Mouse (Mus musculus) neural tube, embryonic 13.5 days (tissue): Measurements from ENCODE around the gene Helq. TPM values are rescaled to one million over a fixed set of nuclear protein-coding genes. Genes with fewer than 3 reads are reported as not detected.

Experiments
- ATAC-seq: fragments of 200-750 bp; cut with Nextera tagmentation; 2 replicates; pipeline ENCODE4 v1.8.0; 2017; ENCODE audit warnings: low read depth, mild to moderate bottlenecking, moderate TSS enrichment, moderate library complexity
- H3K27ac ChIP-seq: fragments of 300-500 bp; sonication (generic); replicated peaks from 2 replicates; pipeline ENCODE4 v1.5.1; 2015; ENCODE audit warnings: moderate library complexity, mild to moderate bottlenecking, inconsistent platforms
- H3K27me3 ChIP-seq: fragments of 300-500 bp; sonication (generic); 2 replicates; pipeline ENCODE4 v1.6.1; 2015; ENCODE audit warnings: mild to moderate bottlenecking, inconsistent platforms
- H3K36me3 ChIP-seq: fragments of 300-500 bp; sonication (generic); 2 replicates; pipeline ENCODE4 v1.6.1; 2015; ENCODE audit warnings: mild to moderate bottlenecking, inconsistent platforms
- H3K4me1 ChIP-seq: fragments of 300-500 bp; sonication (generic); replicated peaks from 2 replicates; pipeline ENCODE4 v1.6.1; 2015; ENCODE audit warnings: inconsistent platforms
- H3K4me2 ChIP-seq: fragments of 300-500 bp; sonication (generic); 2 replicates; pipeline ENCODE4 v1.6.1; 2015; ENCODE audit warnings: inconsistent platforms, mild to moderate bottlenecking, moderate library complexity
- H3K4me3 ChIP-seq: fragments of 300-500 bp; sonication (generic); 2 replicates; pipeline ENCODE4 v1.5.1; 2015; ENCODE audit warnings: mild to moderate bottlenecking, inconsistent platforms
- H3K9ac ChIP-seq: fragments of 300-500 bp; sonication (generic); 2 replicates; pipeline ENCODE4 v1.6.1; 2015; ENCODE audit warnings: moderate library complexity, mild to moderate bottlenecking, inconsistent platforms
- H3K9me3 ChIP-seq: fragments of 300-500 bp; sonication (generic); 2 replicates; pipeline ENCODE4 v1.6.1; 2016; ENCODE audit warnings: inconsistent platforms
- WGBS: fragments of 180-500 bp; shearing (Covaris S2); methylation state at CpG from one replicate; pipeline ENCODE4 v1.1.7; 2015; 5-methylcytosine and 5-hydroxymethylcytosine counted together
- polyA plus RNA-seq: library from polyadenylated mRNA; unstranded; fragments of >200 nt; fragmentation: Nextera tagmentation; extraction: Ambion mirVana; gene quantifications from 2 replicates; pipeline ENCODE4 v1.2.1, GENCODE M21; 2015

The Helq gene
- polyA plus RNA-seq, 1 experiment from 2014 or later = 17.1 TPM

- Histone ChIP-seq H3K9ac (no peak overlapping the region), H3K4me3 (no peak overlapping the region), H3K4me1 (no peaks in the 10 kb centered on the region), H3K9me3 (no peaks in the 10 kb centered on the region), H3K27ac (no peak overlapping the region), H3K4me2 (no peak overlapping the region), H3K36me3 (peaks cover 88% of the 10 kb centered on the region), H3K27me3 (no peaks in the 10 kb centered on the region)
- ATAC-seq = no peak
- WGBS = 95% methylated on average over 4 of the region's 4 CpGs
Measured at GRCm38 (mm10) chr5:100771575-100771974, 26.8 kb downstream of the Helq start.

DNA sequence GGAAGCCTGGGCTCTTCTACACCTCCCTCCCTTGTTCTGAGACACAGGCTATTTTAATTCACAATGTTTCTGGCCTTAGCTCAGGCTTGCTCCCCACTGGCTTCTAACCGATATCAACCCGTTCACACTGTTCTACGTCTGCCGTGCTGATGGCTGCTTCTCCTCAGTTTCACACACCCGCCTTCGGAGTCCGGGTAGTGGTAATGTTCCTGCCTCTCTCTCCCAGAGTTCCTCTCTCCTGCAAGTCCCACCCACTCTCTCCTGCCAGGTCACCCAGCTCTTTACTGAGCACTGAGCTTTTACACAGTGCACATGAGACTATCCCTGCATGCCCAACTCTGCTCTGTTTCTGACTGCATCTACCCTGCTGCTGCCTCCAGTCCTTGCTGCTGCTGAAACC is 32.4 kb downstream of the Helq start:
- H3K36me3 ChIP-seq = peaks cover 93% of the 10 kb centered on the region
- H3K9ac ChIP-seq = no peak overlapping the region
- H3K4me1 ChIP-seq = no peaks in the 10 kb centered on the region
- no peak overlapping the region for H3K4me3 ChIP-seq
- no peak for ATAC-seq
- 96% methylated on average over 7 of the region's 7 CpGs for WGBS
- no peaks in the 10 kb centered on the region for H3K9me3 ChIP-seq
- no peak overlapping the region for H3K27ac ChIP-seq
- H3K27me3 ChIP-seq = no peaks in the 10 kb centered on the region
- no peak overlapping the region for H3K4me2 ChIP-seq

DNA sequence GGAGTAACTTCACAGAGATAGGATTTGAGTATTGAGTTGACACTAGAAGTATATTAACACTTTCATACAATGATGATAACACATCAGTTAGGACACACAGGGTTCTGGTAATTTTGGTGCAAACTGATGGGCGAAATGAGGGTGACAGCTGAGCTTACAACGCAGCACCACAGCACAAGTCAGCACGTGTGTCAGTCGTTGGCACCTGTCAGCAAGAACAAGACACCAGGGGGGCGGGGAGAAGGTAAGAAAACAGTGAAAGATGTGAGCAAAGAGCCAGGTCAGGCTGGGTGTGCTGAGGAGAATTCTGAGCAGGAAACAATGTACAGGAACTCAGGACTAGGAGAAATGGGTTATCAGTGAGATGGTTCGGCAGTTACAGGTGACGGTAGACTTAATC is 36.7 kb downstream of the Helq start:
- H3K27me3 ChIP-seq = no peaks in the 10 kb centered on the region
- H3K36me3 ChIP-seq = peaks cover 60% of the 10 kb centered on the region
- H3K4me1 ChIP-seq = no peaks in the 10 kb centered on the region
- H3K27ac ChIP-seq = no peak overlapping the region
- no peak overlapping the region for H3K4me3 ChIP-seq
- WGBS = 96% methylated on average over 7 of the region's 7 CpGs
- no peak overlapping the region for H3K4me2 ChIP-seq
- no peaks in the 10 kb centered on the region for H3K9me3 ChIP-seq
- no peak for ATAC-seq
- H3K9ac ChIP-seq = no peak overlapping the region

GRCm38 (mm10) chr5:100760049-100760663 is 38.2 kb downstream of the Helq start:
- Histone ChIP-seq H3K27ac (no peak overlapping the region), H3K4me2 (no peak overlapping the region), H3K4me1 (no peaks in the 10 kb centered on the region), H3K27me3 (no peaks in the 10 kb centered on the region), H3K9me3 (no peaks in the 10 kb centered on the region), H3K4me3 (no peak overlapping the region), H3K9ac (no peak overlapping the region), H3K36me3 (peaks cover 44% of the 10 kb centered on the region)
- no peak for ATAC-seq
- 81% methylated on average over 10 of the region's 10 CpGs for WGBS

GRCm38 (mm10) chr5:100758121-100758520 is 40.3 kb downstream of the Helq start:
- no peak overlapping the region for H3K4me3 ChIP-seq
- H3K4me1 ChIP-seq = no peaks in the 10 kb centered on the region
- no peak overlapping the region for H3K9ac ChIP-seq
- peaks cover 24% of the 10 kb centered on the region for H3K36me3 ChIP-seq
- no peaks in the 10 kb centered on the region for H3K27me3 ChIP-seq
- no peak overlapping the region for H3K4me2 ChIP-seq
- H3K9me3 ChIP-seq = no peaks in the 10 kb centered on the region
- ATAC-seq = no peak
- over 99% methylated on average over 5 of the region's 5 CpGs for WGBS
- H3K27ac ChIP-seq = no peak overlapping the region

DNA sequence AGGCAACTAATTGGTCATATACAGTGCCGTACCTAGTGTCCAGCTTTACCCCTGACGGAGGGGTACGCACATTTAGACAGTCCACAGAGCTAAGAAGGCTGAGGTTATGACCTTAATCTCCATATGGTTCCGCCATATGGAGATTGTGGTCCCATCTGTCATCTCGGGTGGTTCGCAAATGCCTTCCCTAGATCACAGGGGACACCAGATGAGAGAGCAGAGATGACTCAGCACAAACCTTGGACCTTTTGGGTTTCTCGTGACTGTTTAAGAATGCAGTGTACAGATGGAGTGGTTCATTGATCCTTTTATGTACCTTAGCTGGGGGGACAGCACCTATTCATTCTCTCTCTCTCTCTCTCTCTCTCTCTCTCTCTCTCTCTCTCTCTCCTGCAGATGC is 45.0 kb downstream of the Helq start:
- H3K9me3 ChIP-seq = no peaks in the 10 kb centered on the region
- H3K27ac ChIP-seq = no peak overlapping the region
- H3K27me3 ChIP-seq = no peaks in the 10 kb centered on the region
- no peak for ATAC-seq
- H3K9ac ChIP-seq = no peak overlapping the region
- no peaks in the 10 kb centered on the region for H3K36me3 ChIP-seq
- WGBS = 38% methylated on average over 7 of the region's 7 CpGs
- H3K4me1 ChIP-seq = peaks cover 12% of the 10 kb centered on the region
- no peak overlapping the region for H3K4me2 ChIP-seq
- no peak overlapping the region for H3K4me3 ChIP-seq

DNA sequence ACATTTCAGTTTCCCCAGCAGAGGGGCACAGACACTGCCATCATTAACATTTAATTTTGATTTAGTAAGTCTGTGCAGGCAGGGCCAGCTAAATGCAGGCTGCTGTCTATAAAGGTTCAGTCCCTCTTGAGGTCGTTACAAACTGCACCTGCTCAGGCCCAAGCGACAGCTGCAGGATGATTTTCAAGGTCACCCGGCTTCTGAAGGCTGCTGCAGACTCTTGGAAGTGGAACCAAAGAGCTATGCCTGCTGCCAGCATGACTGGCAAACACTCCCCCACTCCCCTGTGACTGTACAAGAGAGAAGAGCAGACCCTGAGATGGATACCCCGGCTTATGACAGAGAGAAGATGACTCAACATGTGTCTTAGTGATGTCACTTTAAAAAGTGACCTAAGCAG is 46.7 kb downstream of the Helq start:
- 56% methylated on average over 4 of the region's 4 CpGs for whole genome bisulfite sequencing
- Histone ChIP-seq H3K27ac (no peak overlapping the region), H3K36me3 (no peaks in the 10 kb centered on the region), H3K27me3 (no peaks in the 10 kb centered on the region), H3K4me3 (no peak overlapping the region), H3K9me3 (no peaks in the 10 kb centered on the region), H3K4me2 (no peak overlapping the region), H3K9ac (no peak overlapping the region), H3K4me1 (peaks cover 12% of the 10 kb centered on the region)
- ATAC-seq = peak; percentile 53; the same call in 1 of the 2 replicates

- H3K27ac ChIP-seq = no peak overlapping the region
- H3K36me3 ChIP-seq = no peaks in the 10 kb centered on the region
- no peak for ATAC-seq
- H3K4me3 ChIP-seq = no peak overlapping the region
- no peaks in the 10 kb centered on the region for H3K9me3 ChIP-seq
- H3K27me3 ChIP-seq = no peaks in the 10 kb centered on the region
- H3K4me1 ChIP-seq = peaks cover 12% of the 10 kb centered on the region
- no peak overlapping the region for H3K9ac ChIP-seq
- H3K4me2 ChIP-seq = no peak overlapping the region
- WGBS = 84% methylated on average over 10 of the region's 10 CpGs
Measured at GRCm38 (mm10) chr5:100750617-100751255, 47.7 kb downstream of the Helq start.

DNA sequence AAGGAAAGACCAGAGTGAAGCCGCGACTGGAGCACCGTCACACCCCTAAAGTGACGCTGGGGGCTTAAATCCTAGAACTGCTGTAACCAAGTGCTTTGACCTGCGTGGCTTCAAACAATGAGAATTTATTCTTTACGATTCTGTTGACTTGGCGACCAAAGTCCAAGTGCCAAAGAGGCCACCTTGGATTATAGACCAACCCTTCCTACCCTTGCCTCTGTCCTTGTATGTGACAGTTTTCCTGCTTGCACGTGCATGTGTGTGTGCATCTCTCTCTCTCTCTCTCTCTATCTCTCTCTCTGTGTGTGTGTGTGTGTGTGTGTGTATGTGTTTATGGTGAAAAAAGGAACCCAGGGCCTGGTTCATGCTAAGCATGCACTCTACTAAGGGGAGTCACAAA is 59.6 kb downstream of the Helq start:
- no peak for ATAC-seq

GRCm38 (mm10) chr5:100736919-100737318 is 61.5 kb downstream of the Helq start:
- H3K9me3 ChIP-seq = peaks cover 5% of the 10 kb centered on the region; the same call in 1 of the 2 replicates
- H3K4me3 ChIP-seq = no peak overlapping the region
- no peak overlapping the region for H3K27ac ChIP-seq
- no peak overlapping the region for H3K9ac ChIP-seq
- WGBS = 94% methylated on average over 8 of the region's 8 CpGs
- H3K27me3 ChIP-seq = no peaks in the 10 kb centered on the region
- no peaks in the 10 kb centered on the region for H3K36me3 ChIP-seq
- no peaks in the 10 kb centered on the region for H3K4me1 ChIP-seq
- no peak for ATAC-seq
- H3K4me2 ChIP-seq = no peak overlapping the region

More for the DNA sequence above, 59.6 kb downstream of the Helq start:
- no peak overlapping the region for H3K4me2 ChIP-seq
- no peaks in the 10 kb centered on the region for H3K4me1 ChIP-seq
- H3K9ac ChIP-seq = no peak overlapping the region
- H3K36me3 ChIP-seq = no peaks in the 10 kb centered on the region
- H3K9me3 ChIP-seq = peaks cover 5% of the 10 kb centered on the region; the same call in 1 of the 2 replicates
- no peak overlapping the region for H3K27ac ChIP-seq
- no peak overlapping the region for H3K4me3 ChIP-seq
- whole genome bisulfite sequencing = 93% methylated on average over 8 of the region's 8 CpGs
- H3K27me3 ChIP-seq = no peaks in the 10 kb centered on the region

DNA sequence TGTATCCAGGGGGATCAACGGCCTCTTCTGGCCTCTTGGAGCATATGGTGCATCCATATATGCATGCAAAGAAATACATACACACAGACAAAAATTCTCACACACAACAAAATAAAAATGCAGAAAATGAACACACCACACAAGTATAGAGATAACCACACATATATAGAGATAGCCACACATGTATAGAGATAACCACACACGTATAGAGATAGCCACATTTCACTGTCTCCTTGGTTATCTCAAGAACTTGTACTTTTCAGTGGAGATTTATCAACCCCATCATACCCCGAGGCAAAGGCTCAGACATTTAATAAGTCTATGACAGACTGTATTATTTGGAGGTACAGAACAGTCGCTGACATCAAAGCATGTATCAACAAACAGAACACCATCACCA is 63.9 kb downstream of the Helq start:
- Histone ChIP-seq H3K36me3 (no peaks in the 10 kb centered on the region), H3K4me1 (no peaks in the 10 kb centered on the region), H3K27ac (no peak overlapping the region), H3K27me3 (no peaks in the 10 kb centered on the region), H3K4me2 (no peak overlapping the region), H3K9ac (no peak overlapping the region), H3K9me3 (no peaks in the 10 kb centered on the region), H3K4me3 (no peak overlapping the region)
- WGBS = 83% methylated on average over 4 of the region's 4 CpGs
- ATAC-seq = no peak

DNA sequence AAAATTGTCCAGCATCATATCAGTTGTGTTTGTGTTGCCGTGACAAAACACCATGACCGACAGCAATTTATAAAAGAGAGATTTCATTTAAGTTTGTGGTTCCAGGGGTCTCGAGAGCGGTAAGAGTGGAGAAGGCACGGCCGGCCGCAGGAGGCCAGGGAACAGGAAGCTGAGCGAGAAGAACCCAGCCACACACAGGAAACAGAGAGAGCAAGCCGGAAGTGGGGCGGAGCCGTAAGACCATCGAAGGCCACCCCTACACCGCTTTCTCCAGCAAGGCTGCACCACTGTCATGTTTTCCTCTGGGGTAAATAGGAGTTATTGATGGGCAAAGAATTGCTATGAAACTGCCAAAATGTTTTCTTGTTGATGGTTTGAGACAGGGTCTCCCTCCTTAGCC is 69.6 kb downstream of the Helq start:
- H3K27ac ChIP-seq = no peak overlapping the region
- no peak overlapping the region for H3K9ac ChIP-seq
- H3K4me3 ChIP-seq = no peak overlapping the region
- no peak for ATAC-seq
- H3K4me2 ChIP-seq = no peak overlapping the region
- H3K27me3 ChIP-seq = no peaks in the 10 kb centered on the region
- WGBS = 88% methylated on average over 13 of the region's 13 CpGs
- no peaks in the 10 kb centered on the region for H3K9me3 ChIP-seq
- no peaks in the 10 kb centered on the region for H3K36me3 ChIP-seq
- H3K4me1 ChIP-seq = no peaks in the 10 kb centered on the region

- H3K36me3 ChIP-seq = no peaks in the 10 kb centered on the region
- H3K27me3 ChIP-seq = 0 out of 2 replicates have a peak, but pooled peaks cover 5% of the 10 kb centered on the region
- 88% methylated on average over 4 of the region's 4 CpGs for WGBS
- ATAC-seq = no peak
- H3K9me3 ChIP-seq = no peaks in the 10 kb centered on the region
- no peak overlapping the region for H3K4me3 ChIP-seq
- H3K9ac ChIP-seq = no peak overlapping the region
- H3K4me2 ChIP-seq = no peak overlapping the region
- no peaks in the 10 kb centered on the region for H3K4me1 ChIP-seq
- H3K27ac ChIP-seq = no peak overlapping the region
Measured at GRCm38 (mm10) chr5:100726001-100726400, 72.4 kb downstream of the Helq start.
